In genomic region chr17:69821473-69821872, GRCm38 (mm10) we compare ENCODE assay signal across 25 mouse cellular contexts.
A peak's percentile ranks its signal among the peaks of the same experiment; 100 is the strongest.
DNase-seq lines count a peak whose midpoint lies in the region; ATAC-seq and TF ChIP-seq lines count a peak whose summit lies in the region.
"Had no signal": no experiment of that assay in that cellular context is flagged by ENCODE, and none has a peak within 500 bp of the region (broad histone marks: within the 10 kb centered on the region; RNA-seq: fewer than 3 reads in every experiment).

No protein-coding gene starts in this region.

- ATAC-seq in hindbrain, postnatal 0 days, result no peak
- ATAC-seq in hindbrain, embryonic 11.5 days (ENCODE audit: low FRiP score), result no peak
- ATAC-seq: CD4-positive, CD25-positive, alpha-beta regulatory T cell, adult 4 months; forebrain, embryonic 13.5 days; midbrain, embryonic 15.5 days had no signal

- no peak for TF ChIP-seq POLR2A in olfactory bulb, adult 2 months (IDR thresholded peaks at IDR 0.05; ENCODE audit: insufficient read depth, low read depth, low read length)

- no peak overlapping the region for H3K27ac ChIP-seq in hindbrain, postnatal 0 days
- no peak overlapping the region for H3K27ac ChIP-seq in hindbrain, embryonic 11.5 days (ENCODE audit: low read depth, low read length)
- peak overlapping the region; percentile 37; the same call in 1 of the 2 replicates for H3K27ac ChIP-seq in olfactory bulb, adult 2 months (ENCODE audit: insufficient read depth, low read depth, low read length)
- H3K27ac ChIP-seq: forebrain, embryonic 13.5 days; heart, adult 2 months; hindbrain, embryonic 15.5 days; kidney, embryonic 15.5 days; liver, embryonic 14.5 days; midbrain, embryonic 15.5 days had no signal

- TF ChIP-seq CTCF in hindbrain, postnatal 0 days (IDR thresholded peaks at IDR 0.05; ENCODE audit: low read depth), result no peak
- no peak for TF ChIP-seq CTCF in olfactory bulb, adult 2 months (IDR thresholded peaks at IDR 0.05; ENCODE audit: insufficient read depth, low read depth, low read length)

- intact Hi-C loops in left cerebral cortex, postnatal 25 days (cut with DNase I), result no loop called here
- intact Hi-C loops in left cerebral cortex, postnatal 10 days (cut with DNase I), result no loop called here
- intact Hi-C loops in heart, postnatal 14 days (cut with DNase I), result no loop called here

- peak; percentile 26 for DNase-seq in hindbrain, postnatal 0 days (ENCODE audit: low spot score)
- DNase-seq in hindbrain, embryonic 11.5 days (ENCODE audit: low spot score), result no peak
- peak; percentile 19 to 20 for DNase-seq in left cerebral cortex, postnatal 25 days (ENCODE audit: low spot score in 2 of 2)
- no peak for DNase-seq in left cerebral cortex, postnatal 10 days (ENCODE audit: extremely low spot score in 1 of 2, low spot score in 2 of 2)
- DNase-seq in right cerebral cortex, postnatal 25 days, result peak; percentile 11
- DNase-seq in heart, postnatal 14 days, result no peak
- DNase-seq: adrenal gland, postnatal 14 days; cerebellum, adult 11-12 months; cerebellum, postnatal 10 days; heart, adult 2 months; kidney, adult 18-20 months; kidney, postnatal 25 days; liver; lung, embryonic 14.5 days; lung, postnatal 14 days; thymus, postnatal 4 days had no signal

- no peak overlapping the region for H3K4me3 ChIP-seq in hindbrain, postnatal 0 days (ENCODE audit: low read length)
- H3K4me3 ChIP-seq in hindbrain, embryonic 11.5 days (ENCODE audit: low read depth, low read length), result no peak overlapping the region
- no peak overlapping the region for H3K4me3 ChIP-seq in olfactory bulb, adult 2 months (ENCODE audit: insufficient read depth, low read depth, low read length)
- H3K4me3 ChIP-seq: erythroblast, embryonic 14.5 days; forebrain, embryonic 13.5 days; heart, adult 2 months; heart, embryonic 12.5 days; hindbrain, embryonic 15.5 days; kidney, embryonic 15.5 days; midbrain, embryonic 15.5 days had no signal

- H3K4me1 ChIP-seq in hindbrain, postnatal 0 days (ENCODE audit: insufficient read depth, low read length), result 0 out of 2 replicates have a peak, but pooled peaks cover 3% of the 10 kb centered on the region
- no peaks in the 10 kb centered on the region for H3K4me1 ChIP-seq in hindbrain, embryonic 11.5 days (replicated peaks; ENCODE audit: control insufficient read depth, insufficient read depth, low read length)
- H3K4me1 ChIP-seq in olfactory bulb, adult 2 months (ENCODE audit: control insufficient read depth, insufficient read depth, low read length), result no peaks in the 10 kb centered on the region
- H3K4me1 ChIP-seq: forebrain, embryonic 13.5 days; heart, embryonic 12.5 days; hindbrain, embryonic 15.5 days; kidney, embryonic 15.5 days; midbrain, embryonic 15.5 days had no signal

- no peak overlapping the region for H3K4me2 ChIP-seq in hindbrain, postnatal 0 days (ENCODE audit: low read depth, low read length)
- no peak overlapping the region for H3K4me2 ChIP-seq in hindbrain, embryonic 11.5 days (replicated peaks; ENCODE audit: low read depth, low read length)
- H3K4me2 ChIP-seq: forebrain, embryonic 13.5 days; heart, embryonic 12.5 days; hindbrain, embryonic 15.5 days; kidney, embryonic 15.5 days; lung, embryonic 14.5 days; midbrain, embryonic 15.5 days had no signal

- H3K36me3 ChIP-seq in hindbrain, postnatal 0 days (ENCODE audit: insufficient read depth, low read length), result no peaks in the 10 kb centered on the region
- H3K36me3 ChIP-seq in hindbrain, embryonic 11.5 days (ENCODE audit: control insufficient read depth, insufficient read depth, low read length), result no peaks in the 10 kb centered on the region
- H3K36me3 ChIP-seq: heart, embryonic 12.5 days; hindbrain, embryonic 15.5 days; kidney, embryonic 15.5 days; midbrain, embryonic 15.5 days had no signal

- 54% methylated on average over 5 of the region's 5 CpGs for WGBS in hindbrain, postnatal 0 days
- WGBS in hindbrain, embryonic 11.5 days, result 89% methylated on average over 5 of the region's 5 CpGs
- 16% methylated on average over 5 of the region's 5 CpGs for WGBS in olfactory bulb, adult 2 months

- H3K9me3 ChIP-seq in hindbrain, postnatal 0 days (ENCODE audit: low read length), result no peaks in the 10 kb centered on the region
- H3K9me3 ChIP-seq in hindbrain, embryonic 11.5 days (ENCODE audit: control insufficient read depth, low read length), result no peaks in the 10 kb centered on the region
- H3K9me3 ChIP-seq: forebrain, embryonic 13.5 days; heart, embryonic 12.5 days; hindbrain, embryonic 15.5 days; kidney, embryonic 15.5 days; midbrain, embryonic 15.5 days had no signal

- H3K27me3 ChIP-seq in hindbrain, postnatal 0 days (ENCODE audit: insufficient read depth, low read length), result no peaks in the 10 kb centered on the region
- no peaks in the 10 kb centered on the region for H3K27me3 ChIP-seq in hindbrain, embryonic 11.5 days (ENCODE audit: control insufficient read depth, insufficient read depth, low read length)
- H3K27me3 ChIP-seq: forebrain, embryonic 13.5 days; heart, embryonic 12.5 days; hindbrain, embryonic 15.5 days; kidney, embryonic 15.5 days; midbrain, embryonic 15.5 days had no signal

- no peak overlapping the region for H3K9ac ChIP-seq in hindbrain, postnatal 0 days (replicated peaks; ENCODE audit: low read length)
- no peak overlapping the region for H3K9ac ChIP-seq in hindbrain, embryonic 11.5 days (ENCODE audit: low read depth, low read length)
- H3K9ac ChIP-seq: forebrain, embryonic 13.5 days; heart, embryonic 12.5 days; hindbrain, embryonic 15.5 days; kidney, embryonic 15.5 days; liver, embryonic 14.5 days; lung, embryonic 14.5 days; midbrain, embryonic 15.5 days had no signal

Comparison
In these comparisons a context has a peak if more than half of its experiments do, and no peak if none do; other contexts are left out.
1. DNase-seq: peak in hindbrain, postnatal 0 days (single experiment), left cerebral cortex, postnatal 25 days (2 of 2) and right cerebral cortex, postnatal 25 days (single experiment); none in hindbrain, embryonic 11.5 days (single experiment), left cerebral cortex, postnatal 10 days (0 of 2) and heart, postnatal 14 days (0 of 2).